Mouse (Mus musculus) ovary, postnatal 36 days (tissue): ENCODE data around the gene Gabarapl1.

Experiments
- DNase-seq: peaks from one replicate; pipeline ENCODE4 v3.0.0; 2022; ENCODE audit warnings: low spot score, mixed read lengths

Gene Gabarapl1

DNA sequence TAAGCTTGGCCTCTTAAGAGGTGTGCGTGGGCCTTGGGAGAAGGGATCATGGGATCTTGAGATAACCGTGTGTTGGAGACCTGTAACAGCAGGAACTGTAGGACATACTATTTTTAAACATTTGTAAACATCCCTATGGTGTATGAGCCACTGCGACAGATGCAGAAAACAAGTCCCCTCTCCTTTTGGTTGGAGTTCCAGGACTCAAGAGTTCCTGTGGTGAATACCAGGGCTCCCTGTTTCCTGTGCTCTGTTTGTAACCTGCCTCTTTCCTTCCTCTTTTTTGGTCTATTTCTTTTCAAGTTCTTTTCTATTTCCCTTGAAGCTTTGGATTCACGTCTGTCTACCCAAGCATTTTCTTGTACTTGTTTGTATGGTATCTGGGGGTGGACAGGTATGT lies 2.8 kb downstream of the Gabarapl1 start:
- DNase-seq: no peak

DNA sequence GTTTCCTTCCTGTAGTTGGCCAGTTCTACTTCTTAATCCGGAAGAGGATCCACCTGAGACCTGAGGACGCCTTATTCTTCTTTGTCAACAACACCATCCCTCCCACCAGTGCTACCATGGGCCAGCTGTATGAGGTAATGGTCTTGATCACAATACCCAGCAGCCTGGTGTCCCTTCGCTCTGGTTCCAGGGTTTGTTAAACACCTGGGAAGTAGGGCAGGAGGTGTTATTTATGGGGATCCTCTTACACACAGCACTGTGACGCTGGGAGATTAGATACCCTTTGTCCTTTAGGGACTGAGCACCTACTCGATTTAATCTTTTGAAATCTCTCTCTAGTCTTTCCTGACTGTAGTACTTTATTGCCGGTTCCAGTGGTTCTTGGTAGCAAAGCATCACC lies 5.6 kb downstream of the Gabarapl1 start:
- DNase-seq: no peak

DNA sequence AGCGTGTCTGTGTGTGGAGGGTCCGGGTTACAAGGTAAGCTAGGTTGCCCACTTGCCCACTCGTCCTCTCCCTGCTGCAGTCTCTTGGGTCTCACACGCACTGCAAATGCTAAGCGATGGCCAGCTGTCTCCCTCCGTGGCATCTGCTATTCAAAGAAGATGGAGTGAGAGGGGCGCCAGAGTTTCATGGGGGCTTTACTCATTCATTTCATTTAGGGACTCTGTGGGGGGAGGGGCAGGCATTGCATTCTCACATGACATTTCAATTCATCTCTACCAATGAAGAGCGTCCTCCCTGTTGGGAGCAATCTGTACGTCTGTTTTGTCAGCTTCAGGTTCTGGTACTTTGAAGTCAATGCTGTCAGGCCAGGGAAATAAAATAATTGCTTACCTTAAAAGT lies 9.0 kb downstream of the Gabarapl1 start:
- DNase-seq: no peak

DNA sequence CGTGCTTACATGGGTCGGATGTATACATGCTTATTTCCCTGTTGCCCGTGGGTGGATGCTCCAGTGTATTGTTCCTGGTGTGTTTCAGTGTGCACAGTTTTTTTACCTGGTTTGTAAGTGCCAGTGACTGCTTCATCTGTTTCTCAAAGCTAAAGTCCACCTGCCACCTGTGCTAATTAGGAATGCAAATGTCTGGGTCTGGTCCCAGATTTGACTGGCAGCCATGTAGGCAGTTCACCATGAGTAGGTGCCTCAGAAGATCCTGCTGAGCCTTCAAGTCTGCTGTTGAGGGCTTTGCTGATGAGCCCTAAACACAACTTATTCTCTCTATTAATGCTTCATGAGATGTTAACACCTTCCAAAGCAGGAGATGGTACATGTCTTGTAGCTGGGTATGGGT lies 9.6 kb downstream of the Gabarapl1 start:
- no peak for DNase-seq

DNA sequence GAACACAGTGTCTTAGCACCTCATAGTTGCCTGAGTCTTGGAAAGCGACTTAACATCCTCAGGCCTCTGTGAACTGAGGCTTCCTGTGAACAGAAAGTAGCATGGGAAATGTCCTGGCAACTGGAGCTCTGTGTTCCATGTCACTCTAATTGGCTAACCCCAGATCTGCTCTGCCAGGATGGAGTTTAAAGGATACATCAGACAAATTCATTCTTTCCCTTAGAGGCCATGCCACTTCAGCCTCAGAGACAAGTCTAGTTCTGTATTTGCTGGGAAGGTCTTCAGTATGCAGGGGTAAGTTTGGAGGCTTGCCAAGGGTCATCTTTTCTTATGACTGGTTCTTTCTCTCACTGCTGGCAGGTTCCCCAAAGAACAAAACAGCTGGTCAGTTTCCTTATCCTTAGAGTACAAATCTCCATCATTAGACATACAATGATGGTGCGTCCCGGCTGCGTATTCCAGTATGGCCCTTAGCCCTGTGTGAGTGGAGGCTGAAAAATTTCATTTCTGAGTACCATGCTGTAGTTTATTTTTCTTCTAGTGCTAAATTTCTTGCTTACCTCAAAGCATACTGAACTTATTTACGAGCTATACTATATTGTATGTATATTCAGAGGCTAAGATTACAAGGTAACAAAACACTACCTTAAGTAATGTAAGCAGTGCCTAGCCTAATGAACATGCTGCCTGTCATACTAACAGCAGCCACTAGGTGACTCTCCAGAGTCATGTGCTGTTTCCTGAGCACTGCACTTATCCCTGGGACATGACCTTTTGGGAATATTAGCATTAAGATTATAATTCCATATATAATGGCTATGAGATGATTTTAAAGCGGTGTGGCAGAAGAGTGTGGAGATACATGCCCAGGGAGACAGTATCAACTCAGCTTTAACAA lies 11.0 kb downstream of the Gabarapl1 start:
- peak; percentile 46 for DNase-seq

DNA sequence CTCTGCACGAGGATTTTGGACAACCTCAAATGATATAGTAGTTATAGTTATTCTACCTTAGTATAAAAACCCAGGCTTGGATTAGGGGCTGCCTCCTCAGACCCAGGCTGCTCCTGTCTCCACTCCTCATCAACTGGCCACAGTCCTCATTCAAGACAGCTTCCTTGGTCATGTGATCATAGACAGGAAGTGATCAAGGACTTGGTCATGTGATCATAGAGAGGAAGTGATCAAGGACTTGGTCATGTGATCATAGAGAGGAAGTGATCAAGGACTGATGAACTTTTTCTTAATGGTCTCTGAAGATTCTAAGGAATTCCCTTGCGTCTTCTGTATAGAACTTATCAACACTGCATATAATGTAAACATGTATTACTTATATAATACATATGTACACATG lies 14.3 kb downstream of the Gabarapl1 start:
- no peak for DNase-seq

DNA sequence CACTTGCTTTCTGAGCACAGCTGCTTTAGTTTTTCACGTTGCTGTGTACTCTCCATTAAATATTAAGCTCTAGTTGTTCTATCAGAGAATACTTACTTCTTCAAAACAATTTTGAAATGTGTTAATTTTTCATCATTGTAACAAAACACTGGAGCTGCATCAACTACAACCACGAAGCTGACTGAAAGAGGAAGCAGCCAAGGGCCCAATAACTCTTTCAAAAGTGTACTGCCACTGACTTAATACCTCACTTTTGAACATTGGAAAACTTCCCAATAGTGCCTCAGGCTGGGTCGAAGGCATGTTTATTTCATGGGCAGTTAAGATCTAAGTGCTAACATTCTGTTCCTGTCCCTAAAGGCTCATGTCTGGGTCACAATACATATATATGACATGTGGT lies 15.0 kb downstream of the Gabarapl1 start:
- no peak for DNase-seq

DNA sequence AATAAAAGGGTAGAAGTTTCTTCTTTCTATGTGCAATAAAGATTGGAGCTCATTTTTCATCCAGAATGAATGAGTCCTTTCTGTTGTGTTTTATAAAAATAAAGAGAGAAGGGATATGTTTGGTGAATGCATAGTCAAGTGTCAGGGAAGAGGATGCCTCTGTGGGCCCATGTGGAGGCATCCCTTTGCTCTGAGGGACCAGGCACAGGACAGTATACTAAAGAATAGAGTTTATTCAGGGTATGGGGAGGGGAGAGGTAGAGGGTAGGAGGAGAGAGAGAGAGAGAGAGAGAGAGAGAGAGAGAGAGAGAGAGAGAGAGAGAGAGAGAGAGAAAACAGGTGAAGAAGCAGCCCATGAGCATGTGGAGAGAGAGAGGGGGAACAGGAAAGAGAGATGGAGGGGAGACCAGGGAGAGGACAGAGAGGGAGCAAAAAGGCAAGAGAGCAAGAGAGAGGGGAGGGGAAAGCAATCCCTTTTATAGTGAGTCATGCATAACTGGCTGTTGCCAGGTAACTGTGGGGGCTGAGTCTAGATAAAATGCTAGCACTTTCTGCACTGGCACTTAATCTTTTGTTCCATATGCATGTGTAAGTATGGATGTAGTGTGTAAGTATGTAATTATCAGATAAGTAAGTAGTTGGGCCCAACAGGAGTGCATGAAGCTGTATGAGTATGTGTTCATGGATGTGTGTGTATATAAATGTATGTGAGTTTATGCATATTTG lies 24.5 kb downstream of the Gabarapl1 start:
- no peak for DNase-seq

DNA sequence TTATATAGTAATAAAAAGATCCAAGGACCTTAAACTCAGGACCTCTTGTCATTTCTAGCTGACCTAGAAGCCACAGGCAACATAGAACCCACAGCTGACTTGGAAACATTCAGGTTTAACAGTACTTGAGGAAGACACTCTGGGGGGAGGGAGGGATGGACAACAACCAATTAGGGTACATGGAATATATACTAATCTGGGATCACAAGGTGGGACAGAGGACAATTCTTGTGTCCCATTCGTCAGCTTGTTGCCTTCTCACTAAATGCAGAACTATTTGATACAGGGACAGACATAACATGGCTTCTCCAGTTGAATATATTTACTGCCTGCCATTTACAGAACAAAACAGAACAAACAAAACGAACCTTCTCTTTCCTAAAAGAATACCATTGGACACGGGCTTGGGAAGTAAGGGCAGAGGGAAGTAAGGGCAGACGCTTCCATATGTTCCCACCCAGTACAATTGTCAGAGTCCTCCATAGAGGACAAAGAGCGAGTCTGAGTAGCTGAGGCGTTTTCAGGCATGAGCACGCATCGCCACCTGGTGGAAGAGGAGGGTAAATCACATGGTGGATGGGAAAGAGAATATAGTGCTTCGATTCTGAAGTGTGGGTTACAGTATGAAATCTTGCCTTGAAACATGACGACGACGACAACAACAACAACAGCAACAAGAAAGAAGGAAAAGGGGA lies 26.1 kb downstream of the Gabarapl1 start:
- peak; percentile 60 for DNase-seq

DNA sequence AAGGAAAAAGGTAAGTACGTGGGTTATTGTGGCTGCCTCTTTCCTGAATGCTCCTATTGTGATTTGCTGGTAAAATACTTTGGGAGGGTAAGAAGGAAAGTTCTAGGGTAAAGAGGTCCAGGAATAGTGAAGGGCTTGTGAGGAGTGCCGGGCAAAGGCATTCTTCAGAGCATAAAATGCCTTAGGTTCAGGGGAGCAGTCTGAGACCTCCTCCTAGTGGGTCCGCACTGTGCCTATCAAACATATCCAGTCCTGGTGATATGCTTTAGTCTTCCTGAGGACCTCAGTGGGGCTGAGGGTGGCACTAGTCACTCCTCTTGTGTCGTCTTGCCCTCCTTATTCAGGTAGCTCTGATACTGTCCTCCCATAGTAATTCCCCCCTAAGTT lies 26.7 kb downstream of the Gabarapl1 start:
- no peak for DNase-seq

DNA sequence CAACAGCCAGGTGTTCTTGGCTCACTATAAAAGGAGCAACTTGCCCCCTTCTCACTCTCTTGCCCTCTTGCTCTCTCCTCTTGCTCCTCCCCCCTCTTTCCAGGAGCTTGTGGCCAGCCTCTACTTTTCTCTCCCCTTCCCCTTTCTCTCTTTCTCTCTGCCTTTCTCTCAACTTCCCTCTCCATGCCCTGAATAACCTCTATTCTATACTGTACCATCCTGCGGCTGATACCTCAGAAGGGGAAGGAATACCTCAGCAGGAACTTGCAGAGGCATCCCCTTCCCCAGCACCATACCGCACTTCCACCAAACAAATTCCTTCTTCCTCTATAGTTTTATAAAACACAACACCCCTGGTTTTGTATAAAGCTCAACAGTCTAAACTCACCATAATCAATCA lies 32.3 kb downstream of the Gabarapl1 start:
- no peak for DNase-seq

DNA sequence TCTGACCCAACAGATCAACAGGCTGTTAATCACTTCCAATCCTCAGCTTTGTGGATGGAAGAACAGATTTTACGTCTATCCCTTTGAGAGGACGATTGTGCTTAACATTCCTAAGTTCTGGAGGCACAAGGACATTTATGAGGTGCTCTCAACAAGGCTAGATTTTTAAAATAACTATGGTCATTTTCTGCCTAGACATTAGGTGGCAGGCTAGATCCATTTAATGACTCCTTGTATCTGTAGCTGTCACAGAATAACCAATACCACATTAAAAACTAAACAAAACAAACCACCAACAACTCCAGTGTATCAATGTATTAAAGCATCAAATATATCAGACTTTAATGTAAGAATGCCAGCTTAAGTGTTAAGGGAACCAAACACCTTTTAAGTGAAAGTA lies 42.4 kb downstream of the Gabarapl1 start:
- no peak for DNase-seq

DNA sequence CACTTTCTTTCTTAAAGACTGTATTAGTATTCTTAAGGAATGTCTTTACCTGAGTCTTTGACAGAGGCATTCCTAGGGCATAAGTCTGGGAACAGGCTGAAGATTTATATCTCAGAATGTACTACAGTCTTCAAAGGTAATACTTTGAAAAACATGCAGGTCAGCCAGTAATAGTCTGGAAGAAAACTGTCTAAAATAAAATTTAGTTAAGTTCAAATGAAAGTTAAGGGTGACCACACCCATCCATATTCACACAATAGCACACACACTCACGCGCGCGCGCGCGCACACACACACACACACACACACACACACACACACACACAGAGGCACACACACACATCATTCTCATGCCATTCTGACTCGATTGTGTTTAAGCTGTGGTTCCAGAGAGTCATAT lies 44.6 kb downstream of the Gabarapl1 start, which contains the start of gene Klre1:
TSS of gene Klre1 (plus strand) at position 301 of the 400 bp plus-strand sequence.
- no peak for DNase-seq

DNA sequence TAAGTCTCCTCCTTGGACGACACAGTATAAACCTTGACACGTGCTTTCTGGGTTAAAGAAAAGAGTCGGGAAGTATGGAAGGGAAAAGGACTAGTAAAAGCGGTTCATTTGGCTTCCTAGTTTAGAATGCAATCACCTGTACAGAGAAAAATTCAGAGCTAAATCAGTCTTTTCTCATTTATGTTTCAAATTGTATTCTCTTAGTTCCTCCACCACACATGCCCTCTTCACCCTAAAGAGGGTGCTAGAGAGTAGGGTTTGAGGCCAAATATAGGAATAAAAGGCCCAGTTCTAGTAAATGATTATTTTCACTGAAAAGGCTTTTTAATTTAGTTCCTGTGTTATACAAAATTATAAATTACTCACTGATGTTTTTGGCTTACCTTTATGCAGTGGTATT lies 48.3 kb downstream of the Gabarapl1 start:
- DNase-seq: no peak

DNA sequence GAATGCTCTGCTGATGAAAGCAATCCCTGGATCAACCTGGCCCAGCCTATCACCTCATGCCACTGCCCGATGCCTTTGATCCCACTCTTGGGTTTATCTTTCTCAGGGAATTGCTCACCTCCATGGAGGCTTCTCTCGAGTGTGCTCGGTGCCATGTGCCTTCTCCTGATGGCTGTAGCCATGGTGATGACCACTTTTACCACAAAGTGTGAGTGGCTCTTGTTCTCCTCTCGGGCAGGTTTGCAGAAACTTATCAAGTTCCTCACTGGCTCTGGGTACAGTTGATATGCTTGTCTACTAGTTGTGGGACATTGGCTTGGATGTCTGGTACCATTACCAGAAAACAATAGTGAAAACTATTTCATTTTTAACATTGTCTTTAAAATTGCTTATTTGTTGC lies 48.9 kb downstream of the Gabarapl1 start:
- no peak for DNase-seq

DNA sequence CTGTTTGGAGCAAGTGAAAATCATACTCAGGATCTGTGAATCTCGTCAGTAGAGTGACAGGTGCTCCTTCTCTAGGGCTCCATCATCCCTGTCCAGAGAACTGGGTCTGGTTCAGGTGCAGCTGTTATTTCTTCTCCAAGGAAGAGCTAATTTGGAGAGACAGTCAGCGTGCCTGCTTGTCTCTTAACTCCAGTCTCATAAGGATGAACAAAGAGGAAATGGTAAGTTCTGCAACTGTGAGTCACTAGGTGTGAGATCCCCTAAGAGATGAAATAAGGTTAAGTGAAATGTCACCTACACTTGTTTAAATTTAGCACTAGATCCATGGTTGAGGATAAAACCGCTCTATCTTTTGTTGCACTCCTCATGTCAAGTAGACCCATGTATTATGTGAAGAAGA lies 50.1 kb downstream of the Gabarapl1 start:
- DNase-seq: no peak

DNA sequence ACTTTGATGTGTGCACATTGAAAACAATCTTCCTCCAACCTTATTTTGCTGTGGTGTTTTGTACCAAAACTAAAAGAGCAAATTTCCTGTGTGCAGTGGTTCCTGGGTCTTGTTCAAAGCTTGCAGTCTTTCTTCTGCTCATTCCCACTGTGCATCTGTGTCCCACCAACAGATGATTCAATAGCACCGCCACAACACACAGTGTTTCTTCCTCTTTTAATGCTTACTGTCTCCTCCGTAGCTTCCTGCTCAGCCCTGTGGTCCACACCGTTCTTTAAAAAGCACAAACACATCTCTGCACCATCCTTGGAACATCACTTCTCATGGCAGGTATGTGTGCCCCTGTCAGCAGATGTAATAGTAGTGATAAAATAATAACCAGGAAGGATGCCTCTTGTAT lies 58.5 kb downstream of the Gabarapl1 start, which contains the start of gene Klrd1:
TSS of gene Klrd1 (plus strand) at position 275 of the 400 bp plus-strand sequence.
- no peak for DNase-seq
